Mouse (Mus musculus): ENCODE measurements around the gene Tmem178b.

Gene Tmem178b

GRCm38 (mm10) chr6:39872901-39873591 is at the start of gene Tmem178b:
Gene Tmem178b, plus strand, starts transcription at chr6:39873271.
- peak; percentile 51 for DNase-seq (ENCODE audit: inconsistent ontology term)

- no peak for DNase-seq (ENCODE audit: inconsistent ontology term)
Measured at GRCm38 (mm10) chr6:39828736-39829135, 44.3 kb upstream of the Tmem178b start.

- no peak for DNase-seq (ENCODE audit: inconsistent ontology term)
Measured at GRCm38 (mm10) chr6:39843698-39844342, 29.3 kb upstream of the Tmem178b start.

- no peak for DNase-seq (ENCODE audit: inconsistent ontology term)
Measured at GRCm38 (mm10) chr6:39847538-39847937, 25.5 kb upstream of the Tmem178b start.

- no peak for DNase-seq (ENCODE audit: inconsistent ontology term)
Measured at GRCm38 (mm10) chr6:39848766-39849165, 24.3 kb upstream of the Tmem178b start.

- no peak for DNase-seq (ENCODE audit: inconsistent ontology term)
Measured at GRCm38 (mm10) chr6:39849667-39850066, 23.4 kb upstream of the Tmem178b start.

GRCm38 (mm10) chr6:39870271-39871135 is 2.6 kb upstream of the Tmem178b start:
- peak; percentile 75 for DNase-seq (ENCODE audit: inconsistent ontology term)

- DNase-seq (ENCODE audit: inconsistent ontology term): peak; percentile 84
Measured at GRCm38 (mm10) chr6:39871381-39872305, 1.4 kb upstream of the Tmem178b start.

GRCm38 (mm10) chr6:39872306-39872900 is 668 bp upstream of the Tmem178b start:
- DNase-seq (ENCODE audit: inconsistent ontology term): no peak

- no peak for DNase-seq (ENCODE audit: inconsistent ontology term)
Measured at GRCm38 (mm10) chr6:39875186-39875585, 2.1 kb downstream of the Tmem178b start.

- DNase-seq (ENCODE audit: inconsistent ontology term): no peak
Measured at GRCm38 (mm10) chr6:39876444-39876843, 3.4 kb downstream of the Tmem178b start.

GRCm38 (mm10) chr6:39890811-39891210 is 17.7 kb downstream of the Tmem178b start:
- no peak for DNase-seq (ENCODE audit: inconsistent ontology term)

- no peak for DNase-seq (ENCODE audit: inconsistent ontology term)
Measured at GRCm38 (mm10) chr6:39896500-39896899, 23.4 kb downstream of the Tmem178b start.

GRCm38 (mm10) chr6:39899231-39899630 is 26.2 kb downstream of the Tmem178b start:
- peak; percentile 12 for DNase-seq (ENCODE audit: inconsistent ontology term)

GRCm38 (mm10) chr6:39903220-39903773 is 30.2 kb downstream of the Tmem178b start:
- no peak for DNase-seq (ENCODE audit: inconsistent ontology term)

- no peak for DNase-seq (ENCODE audit: inconsistent ontology term)
Measured at GRCm38 (mm10) chr6:39903845-39904244, 30.8 kb downstream of the Tmem178b start.

- no peak for DNase-seq (ENCODE audit: inconsistent ontology term)
Measured at GRCm38 (mm10) chr6:39914956-39915355, 41.9 kb downstream of the Tmem178b start.

- no peak for DNase-seq (ENCODE audit: inconsistent ontology term)
Measured at GRCm38 (mm10) chr6:39915636-39916281, 42.7 kb downstream of the Tmem178b start.

GRCm38 (mm10) chr6:39916514-39916913 is 43.4 kb downstream of the Tmem178b start:
- peak; percentile 21 for DNase-seq (ENCODE audit: inconsistent ontology term)

- peak; percentile 53 for DNase-seq (ENCODE audit: inconsistent ontology term)
Measured at GRCm38 (mm10) chr6:39917242-39917641, 44.2 kb downstream of the Tmem178b start.

All from Muller cell, postnatal 12 days (primary cell).